Mouse (Mus musculus) myocyte (in vitro differentiated cells): ENCODE data around the gene Zcchc7.

ENCODE experiments used
- CEBPB ChIP-seq: IDR thresholded peaks from 2 replicates; pipeline ENCODE4 v1.6.1; 2011; ENCODE audit warnings: mild to moderate bottlenecking, moderate library complexity; ENCODE audit not compliant: poor library complexity, insufficient read depth, severe bottlenecking
- E2F4 ChIP-seq: IDR thresholded peaks from one replicate; pipeline ENCODE4 v1.6.1; 2011; ENCODE audit warnings: mild to moderate bottlenecking, control low read depth, moderate library complexity; ENCODE audit not compliant: insufficient read depth
- MAX ChIP-seq: IDR thresholded peaks from one replicate; pipeline ENCODE4 v1.6.1; 2011; ENCODE audit warnings: low read depth, mild to moderate bottlenecking, control low read depth
- MYOD1 ChIP-seq, 3 experiments: IDR thresholded peaks; one replicate each; pipeline ENCODE4 v1.6.1; 2011; ENCODE audit warnings: control low read depth in 2 of 3, low read depth in 2 of 3, mild to moderate bottlenecking in 2 of 3, moderate library complexity in 1 of 3; ENCODE audit not compliant: insufficient read length in 2 of 3, control insufficient read depth in 1 of 3
- MYOG ChIP-seq, 3 experiments: IDR thresholded peaks; one replicate each; pipeline ENCODE4 v1.6.1; 2011; ENCODE audit warnings: control low read depth in 2 of 3, low read depth in 2 of 3, mild to moderate bottlenecking in 2 of 3; ENCODE audit not compliant: insufficient read length in 2 of 3, control insufficient read depth in 1 of 3, insufficient read depth in 1 of 3
- POLR2A ChIP-seq: IDR thresholded peaks from one replicate; pipeline ENCODE4 v1.6.1; 2011; ENCODE audit warnings: low read depth, mild to moderate bottlenecking, control low read depth, moderate library complexity; ENCODE audit not compliant: insufficient read length
- POLR2AphosphoS2 ChIP-seq: IDR thresholded peaks from one replicate; pipeline ENCODE4 v1.6.1; 2011; ENCODE audit warnings: low read depth, control low read depth; ENCODE audit not compliant: insufficient read length
- REST ChIP-seq: IDR thresholded peaks from one replicate; pipeline ENCODE4 v1.6.1; 2011; ENCODE audit warnings: mild to moderate bottlenecking, control low read depth, moderate library complexity; ENCODE audit not compliant: insufficient read depth, insufficient read length
- SRF ChIP-seq: IDR thresholded peaks from one replicate; pipeline ENCODE4 v1.6.1; 2011; ENCODE audit warnings: low read depth; ENCODE audit not compliant: control insufficient read depth, insufficient read length
- TCF12 ChIP-seq: IDR thresholded peaks from one replicate; pipeline ENCODE4 v1.6.1; 2011; ENCODE audit warnings: mild to moderate bottlenecking, control low read depth; ENCODE audit not compliant: poor library complexity, insufficient read depth, severe bottlenecking
- USF1 ChIP-seq: IDR thresholded peaks from one replicate; pipeline ENCODE4 v1.6.1; 2011; ENCODE audit warnings: low read depth, mild to moderate bottlenecking, control low read depth, moderate library complexity

- TF ChIP-seq POLR2A, result no peak
- no peak for TF ChIP-seq CEBPB
- no peak for TF ChIP-seq TCF12
- no peak for TF ChIP-seq USF1
- no peak for TF ChIP-seq MAX
- TF ChIP-seq POLR2AphosphoS2, result no peak
- TF ChIP-seq SRF, result no peak
- TF ChIP-seq MYOD1 (IDR thresholded peaks at IDR 0.05; ENCODE audit: control insufficient read depth in 1 of 3, insufficient read length in 2 of 3, low read depth in 2 of 3), result no peak
- TF ChIP-seq MYOG (IDR thresholded peaks at IDR 0.05; ENCODE audit: control insufficient read depth in 1 of 3, insufficient read depth in 1 of 3, insufficient read length in 2 of 3, low read depth in 2 of 3), result no peak
- TF ChIP-seq E2F4, result no peak
- TF ChIP-seq REST, result no peak
Measured at GRCm38 (mm10) chr4:44872048-44872447, 116.4 kb downstream of the Zcchc7 start.
